Mouse (Mus musculus): ENCODE measurements at regions not wholly inside any gene's neighbourhood (a gene's known extent, or its start where the extent isn't known, plus 50 kb on each side); places are given as distances from the start of the nearest gene placed in this dataset.
"Not testable (repeated sequence)": the region's sequence is repeated elsewhere in the genome, so short reads cannot be mapped to it uniquely, and the experiment has no call there.

DNA sequence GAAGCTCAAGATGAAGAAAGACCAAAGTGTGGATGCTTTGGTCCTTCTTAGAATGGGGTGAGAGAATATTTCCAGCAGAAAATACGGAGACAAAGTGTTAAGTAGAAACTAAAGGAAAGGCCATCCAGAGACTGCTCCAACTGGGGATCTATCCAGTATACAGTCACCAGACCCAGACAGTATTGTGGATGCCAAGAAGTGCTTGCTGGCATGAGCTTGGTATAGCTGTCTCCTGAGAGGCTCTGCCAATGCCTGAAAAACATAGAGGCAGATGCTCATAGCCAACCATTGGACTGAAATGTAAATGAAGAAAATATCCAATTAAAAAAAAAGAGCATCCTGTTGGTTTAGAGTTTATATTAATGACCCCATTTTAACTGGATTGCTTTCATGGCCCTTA lies 253.8 kb downstream of the Gm8797 start:
- Histone ChIP-seq H3K27me3 (ENCODE audit: insufficient read depth, low read length) (no peaks in the 10 kb centered on the region), H3K36me3 (replicated peaks) (no peaks in the 10 kb centered on the region), H3K9me3 (replicated peaks) (no peaks in the 10 kb centered on the region), H3K4me1 (ENCODE audit: insufficient read depth, low read depth, low read length) (no peaks in the 10 kb centered on the region), H3K4me3 (ENCODE audit: low read depth, low read length) (no peak overlapping the region)
- TF ChIP-seq CTCF (IDR thresholded peaks at IDR 0.05; ENCODE audit: low read depth, low read length) (no peak), GATA2 (IDR thresholded peaks at IDR 0.05; ENCODE audit: borderline replicate concordance, low read depth, low read length) (no peak), GATA1 (IDR thresholded peaks at IDR 0.05; ENCODE audit: borderline replicate concordance, low read length) (no peak), POLR2AphosphoS5 (IDR thresholded peaks at IDR 0.05; ENCODE audit: insufficient replicate concordance, low read depth, low read length) (no peak), TAL1 (conservative IDR thresholded peaks at IDR 0.05; ENCODE audit: low read depth, low read length) (no peak)
- ATAC-seq (ENCODE audit: extremely low read depth, insufficient number of reproducible peaks, low FRiP score, poor library complexity, severe bottlenecking), result no peak
- no peak for DNase-seq (ENCODE audit: low spot score)

- Histone ChIP-seq H3K27me3 (ENCODE audit: insufficient read depth, low read length) (no peaks in the 10 kb centered on the region), H3K4me3 (ENCODE audit: low read depth, low read length) (no peak overlapping the region), H3K4me1 (ENCODE audit: insufficient read depth, low read depth, low read length) (no peaks in the 10 kb centered on the region), H3K9me3 (replicated peaks) (no peaks in the 10 kb centered on the region), H3K36me3 (replicated peaks) (no peaks in the 10 kb centered on the region)
- TF ChIP-seq GATA2 (IDR thresholded peaks at IDR 0.05; ENCODE audit: borderline replicate concordance, low read depth, low read length), result no peak
- no peak for TF ChIP-seq GATA1 (IDR thresholded peaks at IDR 0.05; ENCODE audit: borderline replicate concordance, low read length)
- no peak for TF ChIP-seq POLR2AphosphoS5 (IDR thresholded peaks at IDR 0.05; ENCODE audit: insufficient replicate concordance, low read depth, low read length)
- no peak for TF ChIP-seq TAL1 (conservative IDR thresholded peaks at IDR 0.05; ENCODE audit: low read depth, low read length)
- TF ChIP-seq CTCF (IDR thresholded peaks at IDR 0.05; ENCODE audit: low read depth, low read length), result no peak
- DNase-seq (ENCODE audit: low spot score), result no peak
- ATAC-seq (ENCODE audit: extremely low read depth, insufficient number of reproducible peaks, low FRiP score, poor library complexity, severe bottlenecking), result no peak
Observed at GRCm38 (mm10) chr3:6018749-6019148, 268.1 kb downstream of the Gm8797 start.

DNA sequence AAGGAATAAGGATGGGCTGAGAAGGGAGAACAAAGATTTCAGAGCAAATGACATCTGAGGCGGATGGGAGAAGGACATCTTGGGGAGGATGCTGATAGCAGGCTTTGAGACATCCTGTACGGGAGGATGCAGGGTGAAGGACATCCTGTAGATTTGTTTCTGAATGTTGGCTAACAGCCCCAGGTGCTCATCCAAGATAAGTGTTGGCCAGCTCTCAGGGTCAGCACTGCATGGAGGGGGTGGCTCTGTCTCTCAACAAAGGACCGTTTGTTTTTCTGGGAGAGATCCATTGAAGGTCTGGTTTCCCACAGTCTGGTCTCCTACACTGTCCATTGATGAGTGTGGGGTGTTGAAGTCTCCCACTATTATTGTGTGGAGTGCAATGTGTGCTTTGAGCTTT lies 290.7 kb downstream of the Gm8797 start:
- not testable (repeated sequence) for H3K27me3 ChIP-seq (ENCODE audit: insufficient read depth, low read length); H3K36me3 ChIP-seq (replicated peaks); H3K4me3 ChIP-seq (ENCODE audit: low read depth, low read length); ATAC-seq (ENCODE audit: extremely low read depth, insufficient number of reproducible peaks, low FRiP score, poor library complexity, severe bottlenecking); DNase-seq (ENCODE audit: low spot score); H3K4me1 ChIP-seq (ENCODE audit: insufficient read depth, low read depth, low read length); H3K9me3 ChIP-seq (replicated peaks)

GRCm38 (mm10) chr3:6049472-6050045 lies 299.0 kb downstream of the Gm8797 start:
- TF ChIP-seq GATA1 (IDR thresholded peaks at IDR 0.05; ENCODE audit: borderline replicate concordance, low read length), result no peak
- Histone ChIP-seq H3K36me3 (replicated peaks) (no peaks in the 10 kb centered on the region), H3K27me3 (ENCODE audit: insufficient read depth, low read length) (no peaks in the 10 kb centered on the region), H3K4me1 (ENCODE audit: insufficient read depth, low read depth, low read length) (no peaks in the 10 kb centered on the region), H3K4me3 (ENCODE audit: low read depth, low read length) (no peak overlapping the region), H3K9me3 (replicated peaks) (no peaks in the 10 kb centered on the region)
- ATAC-seq (ENCODE audit: extremely low read depth, insufficient number of reproducible peaks, low FRiP score, poor library complexity, severe bottlenecking) (peak; percentile 71), DNase-seq (ENCODE audit: low spot score) (no peak)

- H3K36me3 ChIP-seq (replicated peaks), result no peaks in the 10 kb centered on the region
- ATAC-seq (ENCODE audit: extremely low read depth, insufficient number of reproducible peaks, low FRiP score, poor library complexity, severe bottlenecking) (no peak), DNase-seq (ENCODE audit: low spot score) (no peak)
- no peaks in the 10 kb centered on the region for H3K9me3 ChIP-seq (replicated peaks)
- H3K4me3 ChIP-seq (ENCODE audit: low read depth, low read length), result no peak overlapping the region
- H3K4me1 ChIP-seq (ENCODE audit: insufficient read depth, low read depth, low read length), result no peaks in the 10 kb centered on the region
- TF ChIP-seq GATA1 (IDR thresholded peaks at IDR 0.05; ENCODE audit: borderline replicate concordance, low read length), result no peak
- TF ChIP-seq GATA2 (IDR thresholded peaks at IDR 0.05; ENCODE audit: borderline replicate concordance, low read depth, low read length), result no peak
- no peak for TF ChIP-seq POLR2AphosphoS5 (IDR thresholded peaks at IDR 0.05; ENCODE audit: insufficient replicate concordance, low read depth, low read length)
- no peak for TF ChIP-seq CTCF (IDR thresholded peaks at IDR 0.05; ENCODE audit: low read depth, low read length)
- no peak for TF ChIP-seq TAL1 (conservative IDR thresholded peaks at IDR 0.05; ENCODE audit: low read depth, low read length)
- H3K27me3 ChIP-seq (ENCODE audit: insufficient read depth, low read length), result no peaks in the 10 kb centered on the region
Observed at GRCm38 (mm10) chr3:6051901-6052300, 301.3 kb downstream of the Gm8797 start.

- no peak for ATAC-seq (ENCODE audit: extremely low read depth, insufficient number of reproducible peaks, low FRiP score, poor library complexity, severe bottlenecking)
- Histone ChIP-seq H3K27me3 (ENCODE audit: insufficient read depth, low read length) (no peaks in the 10 kb centered on the region), H3K36me3 (replicated peaks) (no peaks in the 10 kb centered on the region), H3K9me3 (replicated peaks) (no peaks in the 10 kb centered on the region), H3K4me3 (ENCODE audit: low read depth, low read length) (no peak overlapping the region), H3K4me1 (ENCODE audit: insufficient read depth, low read depth, low read length) (no peaks in the 10 kb centered on the region)
- no peak for TF ChIP-seq POLR2AphosphoS5 (IDR thresholded peaks at IDR 0.05; ENCODE audit: insufficient replicate concordance, low read depth, low read length)
- TF ChIP-seq GATA2 (IDR thresholded peaks at IDR 0.05; ENCODE audit: borderline replicate concordance, low read depth, low read length), result no peak
- TF ChIP-seq CTCF (IDR thresholded peaks at IDR 0.05; ENCODE audit: low read depth, low read length), result no peak
- TF ChIP-seq GATA1 (IDR thresholded peaks at IDR 0.05; ENCODE audit: borderline replicate concordance, low read length), result no peak
- TF ChIP-seq TAL1 (conservative IDR thresholded peaks at IDR 0.05; ENCODE audit: low read depth, low read length), result no peak
- no peak for DNase-seq (ENCODE audit: low spot score)
Observed at GRCm38 (mm10) chr3:6083855-6084254, 333.2 kb downstream of the Gm8797 start.

DNA sequence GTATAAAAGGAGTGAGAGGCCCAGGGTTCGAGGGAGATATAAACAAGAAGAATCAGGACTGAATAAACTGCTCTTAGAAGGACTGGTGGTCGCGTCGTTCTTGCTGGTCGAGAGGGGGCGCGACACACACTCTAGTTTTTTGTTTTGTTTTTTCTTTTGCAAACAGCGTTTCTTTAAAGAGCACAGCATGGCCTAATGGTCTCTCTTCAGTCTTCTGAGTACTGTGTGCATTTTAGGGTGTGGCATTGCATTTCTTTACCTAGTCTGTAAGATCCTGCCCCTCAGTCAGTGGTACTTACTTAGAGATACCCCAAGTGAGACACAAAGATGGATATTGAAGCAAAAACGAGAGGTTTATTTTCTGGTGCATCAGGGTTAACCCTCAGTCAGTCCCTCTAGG lies 336.7 kb downstream of the Gm8797 start:
- H3K4me1 ChIP-seq (ENCODE audit: insufficient read depth, low read depth, low read length), result no peaks in the 10 kb centered on the region
- H3K9me3 ChIP-seq (replicated peaks), result no peaks in the 10 kb centered on the region
- H3K27me3 ChIP-seq (ENCODE audit: insufficient read depth, low read length), result no peaks in the 10 kb centered on the region
- no peak for DNase-seq (ENCODE audit: low spot score)
- TF ChIP-seq CTCF (IDR thresholded peaks at IDR 0.05; ENCODE audit: low read depth, low read length) (no peak), TAL1 (conservative IDR thresholded peaks at IDR 0.05; ENCODE audit: low read depth, low read length) (no peak), GATA2 (IDR thresholded peaks at IDR 0.05; ENCODE audit: borderline replicate concordance, low read depth, low read length) (no peak), GATA1 (IDR thresholded peaks at IDR 0.05; ENCODE audit: borderline replicate concordance, low read length) (no peak), POLR2AphosphoS5 (IDR thresholded peaks at IDR 0.05; ENCODE audit: insufficient replicate concordance, low read depth, low read length) (no peak)
- H3K4me3 ChIP-seq (ENCODE audit: low read depth, low read length), result no peak overlapping the region
- ATAC-seq (ENCODE audit: extremely low read depth, insufficient number of reproducible peaks, low FRiP score, poor library complexity, severe bottlenecking), result no peak
- no peaks in the 10 kb centered on the region for H3K36me3 ChIP-seq (replicated peaks)

Data from G1E (cell line).